Mouse (Mus musculus): ENCODE results near the gene Tas2r144. TPM values are rescaled to one million over a fixed set of nuclear protein-coding genes. Genes with fewer than 3 reads are reported as not detected.

Gene Tas2r144
- not detected in 2 replicates for polyA plus RNA-seq (2014; fragmentation: Nextera tagmentation; extraction: Ambion mirVana)

DNA sequence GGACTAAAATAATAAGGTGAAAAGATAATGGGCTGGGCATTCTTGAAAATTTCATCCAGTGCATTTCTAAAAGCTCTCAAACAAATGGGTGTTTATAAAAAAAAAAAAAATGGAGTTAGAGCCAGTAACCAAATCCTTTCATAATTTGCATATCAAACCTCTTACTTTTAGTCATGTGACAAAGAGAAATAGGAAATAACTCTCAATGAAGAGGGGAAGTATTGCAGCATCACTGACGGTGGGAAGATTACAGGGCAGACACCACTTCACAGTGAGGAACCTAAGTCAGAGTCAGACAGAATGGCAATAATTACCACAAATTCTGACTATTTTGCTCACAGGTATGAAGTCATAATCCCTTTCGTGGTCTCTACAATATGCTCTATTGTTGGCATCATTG lies at the start of gene Tas2r144:
Tas2r144 (plus strand) TSS at position 301 of the 400 bp plus-strand sequence.
- no peaks in the 10 kb centered on the region for H3K36me3 ChIP-seq (replicated peaks; ENCODE audit: control insufficient read depth, insufficient read depth)
- no peak within 1 kb of the TSS for H3K27ac ChIP-seq
- H3K9me3 ChIP-seq (ENCODE audit: control insufficient read depth, low read length), result no peaks in the 10 kb centered on the region
- no peaks in the 10 kb centered on the region for H3K27me3 ChIP-seq (ENCODE audit: control insufficient read depth, insufficient read depth, low read length)
- no peak within 1 kb of the TSS for H3K9ac ChIP-seq
- 85% methylated on average over 2 of the region's 2 CpGs for WGBS
- H3K4me2 ChIP-seq (replicated peaks), result no peak within 1 kb of the TSS
- ATAC-seq (ENCODE audit: low FRiP score) (no peak), DNase-seq (ENCODE audit: low spot score) (no peak)
- H3K4me3 ChIP-seq (replicated peaks; ENCODE audit: low read length), result no peak within 1 kb of the TSS
- no peaks in the 10 kb centered on the region for H3K4me1 ChIP-seq (replicated peaks; ENCODE audit: control insufficient read depth, insufficient read depth, low read length)

DNA sequence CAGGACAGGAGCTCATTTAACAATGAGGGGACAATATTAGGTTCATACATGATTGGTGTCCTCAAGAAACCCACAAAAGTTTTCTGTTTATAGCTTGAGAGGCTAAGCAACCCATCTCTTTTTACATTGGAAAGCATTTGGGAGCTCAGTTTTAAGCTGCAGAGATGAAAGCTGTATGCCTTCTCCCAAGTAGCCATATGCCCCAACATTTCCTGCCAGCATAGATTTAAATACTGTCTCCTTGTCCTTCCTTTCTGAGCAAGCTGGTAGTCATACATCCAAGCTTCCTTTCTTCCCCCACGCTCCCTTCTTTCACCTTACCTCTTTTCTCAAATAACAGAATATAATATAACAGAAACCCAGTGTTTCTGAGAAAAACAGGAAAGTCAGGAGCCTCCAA lies 32.7 kb upstream of the Tas2r144 start:
- no peak overlapping the region for H3K4me2 ChIP-seq (replicated peaks)
- no peak overlapping the region for H3K27ac ChIP-seq
- H3K36me3 ChIP-seq (replicated peaks; ENCODE audit: control insufficient read depth, insufficient read depth), result no peaks in the 10 kb centered on the region
- DNase-seq (ENCODE audit: low spot score) (no peak), ATAC-seq (ENCODE audit: low FRiP score) (no peak)
- 79% methylated on average over 1 of the region's 1 CpGs for WGBS
- no peaks in the 10 kb centered on the region for H3K27me3 ChIP-seq (ENCODE audit: control insufficient read depth, insufficient read depth, low read length)
- H3K9me3 ChIP-seq (ENCODE audit: control insufficient read depth, low read length), result no peaks in the 10 kb centered on the region
- H3K9ac ChIP-seq, result no peak overlapping the region
- H3K4me1 ChIP-seq (replicated peaks; ENCODE audit: control insufficient read depth, insufficient read depth, low read length), result no peaks in the 10 kb centered on the region
- no peak overlapping the region for H3K4me3 ChIP-seq (replicated peaks; ENCODE audit: low read length)

GRCm38 (mm10) chr6:42186230-42186629 lies 28.9 kb upstream of the Tas2r144 start:
- Histone ChIP-seq H3K4me1 (replicated peaks; ENCODE audit: control insufficient read depth, insufficient read depth, low read length) (no peaks in the 10 kb centered on the region), H3K9me3 (ENCODE audit: control insufficient read depth, low read length) (no peaks in the 10 kb centered on the region), H3K27me3 (ENCODE audit: control insufficient read depth, insufficient read depth, low read length) (no peaks in the 10 kb centered on the region), H3K9ac (no peak overlapping the region), H3K27ac (no peak overlapping the region), H3K4me2 (replicated peaks) (no peak overlapping the region), H3K36me3 (replicated peaks; ENCODE audit: control insufficient read depth, insufficient read depth) (no peaks in the 10 kb centered on the region), H3K4me3 (replicated peaks; ENCODE audit: low read length) (no peak overlapping the region)
- ATAC-seq (ENCODE audit: low FRiP score), result no peak
- 59% methylated on average over 3 of the region's 3 CpGs for WGBS
- DNase-seq (ENCODE audit: low spot score), result no peak

- WGBS, result 37% methylated on average over 3 of the region's 3 CpGs
- no peak overlapping the region for H3K27ac ChIP-seq
- no peaks in the 10 kb centered on the region for H3K4me1 ChIP-seq (replicated peaks; ENCODE audit: control insufficient read depth, insufficient read depth, low read length)
- H3K9me3 ChIP-seq (ENCODE audit: control insufficient read depth, low read length), result no peaks in the 10 kb centered on the region
- H3K36me3 ChIP-seq (replicated peaks; ENCODE audit: control insufficient read depth, insufficient read depth), result no peaks in the 10 kb centered on the region
- H3K9ac ChIP-seq, result no peak overlapping the region
- DNase-seq (ENCODE audit: low spot score), result peak; percentile 29
- no peaks in the 10 kb centered on the region for H3K27me3 ChIP-seq (ENCODE audit: control insufficient read depth, insufficient read depth, low read length)
- H3K4me2 ChIP-seq (replicated peaks), result no peak overlapping the region
- no peak for ATAC-seq (ENCODE audit: low FRiP score)
- H3K4me3 ChIP-seq (replicated peaks; ENCODE audit: low read length), result no peak overlapping the region
These were observed 17.4 kb upstream of the Tas2r144 start for GRCm38 (mm10) chr6:42197710-42198109.

DNA sequence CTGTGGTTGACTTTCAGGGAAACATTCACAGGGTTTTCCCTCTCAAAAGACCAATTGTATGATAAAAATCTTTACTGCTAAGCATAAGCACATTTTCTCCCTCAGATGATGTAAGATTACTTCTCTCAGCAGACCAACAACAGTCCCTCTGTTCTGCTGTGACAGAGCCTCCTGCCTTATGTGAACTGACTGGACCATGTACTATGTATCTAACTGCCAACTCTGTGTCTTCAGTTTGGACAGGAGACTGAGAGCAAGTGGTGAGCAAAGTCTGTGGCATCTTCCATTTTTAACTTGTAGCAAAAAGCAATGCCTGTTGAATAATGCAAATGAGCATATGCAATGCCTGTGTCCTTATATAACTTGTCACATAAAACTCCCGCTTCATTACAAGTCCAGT lies 15.6 kb upstream of the Tas2r144 start:
- H3K36me3 ChIP-seq (replicated peaks; ENCODE audit: control insufficient read depth, insufficient read depth), result no peaks in the 10 kb centered on the region
- 92% methylated on average over 1 of the region's 1 CpGs for WGBS
- no peak for DNase-seq (ENCODE audit: low spot score)

GRCm38 (mm10) chr6:42222286-42222685 lies 7.2 kb downstream of the Tas2r144 start:
- Histone ChIP-seq H3K4me3 (replicated peaks; ENCODE audit: low read length) (no peak overlapping the region), H3K27ac (no peak overlapping the region), H3K36me3 (replicated peaks; ENCODE audit: control insufficient read depth, insufficient read depth) (no peaks in the 10 kb centered on the region), H3K4me2 (replicated peaks) (no peak overlapping the region), H3K9ac (no peak overlapping the region), H3K9me3 (ENCODE audit: control insufficient read depth, low read length) (no peaks in the 10 kb centered on the region), H3K4me1 (replicated peaks; ENCODE audit: control insufficient read depth, insufficient read depth, low read length) (no peaks in the 10 kb centered on the region), H3K27me3 (ENCODE audit: control insufficient read depth, insufficient read depth, low read length) (no peaks in the 10 kb centered on the region)
- ATAC-seq (ENCODE audit: low FRiP score), result no peak; the same call in 1 of the 2 replicates
- DNase-seq (ENCODE audit: low spot score), result no peak
- WGBS, result 50% methylated on average over 3 of the region's 3 CpGs

More for the DNA sequence above, 15.6 kb upstream of the Tas2r144 start:
- Histone ChIP-seq H3K9ac (no peak overlapping the region), H3K27ac (no peak overlapping the region), H3K9me3 (ENCODE audit: control insufficient read depth, low read length) (no peaks in the 10 kb centered on the region), H3K4me3 (replicated peaks; ENCODE audit: low read length) (no peak overlapping the region), H3K4me2 (replicated peaks) (no peak overlapping the region), H3K4me1 (replicated peaks; ENCODE audit: control insufficient read depth, insufficient read depth, low read length) (no peaks in the 10 kb centered on the region), H3K27me3 (ENCODE audit: control insufficient read depth, insufficient read depth, low read length) (no peaks in the 10 kb centered on the region)
- ATAC-seq (ENCODE audit: low FRiP score), result no peak

DNA sequence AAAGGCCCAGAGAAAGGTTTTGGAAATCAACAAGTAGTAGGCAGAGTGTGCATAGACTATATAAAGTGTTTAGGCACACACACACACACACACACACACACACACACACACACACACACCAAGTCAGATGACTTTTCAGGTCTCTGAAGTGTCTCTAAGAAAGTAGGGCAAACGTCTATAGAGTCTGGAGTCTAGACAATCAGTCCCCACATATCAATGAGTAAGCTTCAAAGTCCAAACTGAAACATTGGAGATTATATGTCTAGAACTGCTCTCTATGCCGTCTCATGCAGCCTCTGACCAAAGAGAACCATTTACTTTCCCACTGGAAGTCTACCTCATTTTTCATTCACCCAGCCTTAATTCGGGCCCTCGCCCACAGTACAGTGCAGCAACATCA lies 9.9 kb downstream of the Tas2r144 start:
- DNase-seq (ENCODE audit: low spot score) (no peak), ATAC-seq (ENCODE audit: low FRiP score) (no peak)
- Histone ChIP-seq H3K27me3 (ENCODE audit: control insufficient read depth, insufficient read depth, low read length) (no peaks in the 10 kb centered on the region), H3K4me1 (replicated peaks; ENCODE audit: control insufficient read depth, insufficient read depth, low read length) (no peaks in the 10 kb centered on the region), H3K9ac (no peak overlapping the region), H3K9me3 (ENCODE audit: control insufficient read depth, low read length) (no peaks in the 10 kb centered on the region), H3K4me3 (replicated peaks; ENCODE audit: low read length) (no peak overlapping the region), H3K27ac (no peak overlapping the region), H3K36me3 (replicated peaks; ENCODE audit: control insufficient read depth, insufficient read depth) (no peaks in the 10 kb centered on the region), H3K4me2 (replicated peaks) (no peak overlapping the region)
- WGBS, result 78% methylated on average over 4 of the region's 4 CpGs

DNA sequence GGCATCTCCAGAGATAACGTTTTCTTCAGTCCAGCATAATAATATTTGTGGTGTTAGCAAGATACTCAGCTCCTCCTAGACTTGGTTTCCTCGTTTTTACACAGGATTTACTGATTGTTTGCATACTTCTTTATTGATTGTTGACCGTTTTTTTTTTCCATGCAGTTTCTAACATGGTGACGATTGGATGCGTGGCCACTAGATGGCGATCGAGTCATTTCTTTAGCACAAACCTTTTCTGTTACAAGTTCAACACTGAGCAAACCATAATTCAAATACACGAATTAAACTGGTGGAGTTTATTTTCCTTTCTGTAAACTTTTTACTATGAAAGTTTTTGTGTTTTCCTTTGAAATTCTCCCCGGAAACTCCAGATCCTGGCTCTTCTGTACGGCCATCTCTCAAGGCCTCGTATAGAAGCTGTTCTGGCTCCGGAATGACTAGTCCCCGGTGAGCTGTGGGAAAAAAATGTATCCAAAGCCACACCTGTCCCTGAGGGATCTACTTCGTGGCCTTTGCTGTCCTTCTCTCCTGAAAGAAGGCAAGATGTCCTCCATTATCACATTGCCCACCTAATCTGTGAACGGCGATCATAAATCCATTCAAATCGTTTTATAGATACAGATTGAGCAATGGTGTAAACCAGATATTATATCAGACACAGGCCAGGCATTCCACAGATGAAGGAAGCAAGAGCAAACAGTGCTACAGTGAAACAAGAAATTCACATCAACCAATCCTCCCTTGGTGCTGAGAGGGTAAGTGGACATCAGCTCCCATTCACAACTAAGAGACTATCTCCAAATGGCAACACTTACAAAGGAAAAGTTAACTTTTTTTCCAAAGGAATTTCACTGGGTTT lies 12.3 kb downstream of the Tas2r144 start:
- H3K9ac ChIP-seq, result 0 out of 2 replicates have a peak overlapping the region, but pooled peaks have one; percentile 10
- H3K4me2 ChIP-seq (replicated peaks), result no peak overlapping the region
- peak; percentile 90 for DNase-seq (ENCODE audit: low spot score)
- H3K36me3 ChIP-seq (replicated peaks; ENCODE audit: control insufficient read depth, insufficient read depth), result no peaks in the 10 kb centered on the region
- H3K27ac ChIP-seq, result no peak overlapping the region
- no peaks in the 10 kb centered on the region for H3K27me3 ChIP-seq (ENCODE audit: control insufficient read depth, insufficient read depth, low read length)
- H3K4me3 ChIP-seq (replicated peaks; ENCODE audit: low read length), result no peak overlapping the region
- WGBS, result 33% methylated on average over 17 of the region's 17 CpGs
- no peaks in the 10 kb centered on the region for H3K4me1 ChIP-seq (replicated peaks; ENCODE audit: control insufficient read depth, insufficient read depth, low read length)
- ATAC-seq (ENCODE audit: low FRiP score), result no peak
- H3K9me3 ChIP-seq (ENCODE audit: control insufficient read depth, low read length), result no peaks in the 10 kb centered on the region

DNA sequence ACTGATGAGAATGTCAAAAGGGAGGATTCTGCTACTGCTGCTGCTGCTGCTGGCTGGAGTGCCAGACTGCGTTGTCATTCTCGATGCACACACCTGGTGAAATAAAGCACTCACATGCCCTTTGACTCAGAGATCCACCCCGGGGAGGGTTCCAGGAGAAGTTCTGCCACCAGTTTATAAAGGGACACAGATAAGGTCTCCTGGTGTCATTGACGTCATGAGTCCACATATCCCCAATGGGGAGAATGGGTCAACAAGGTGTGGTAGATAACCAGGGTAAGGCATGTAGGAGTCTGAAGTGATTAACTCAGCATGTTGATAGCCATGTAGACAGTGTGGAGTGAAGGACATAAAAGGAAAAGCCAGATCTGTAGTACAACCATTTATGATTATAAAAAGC lies 14.5 kb downstream of the Tas2r144 start:
- no peaks in the 10 kb centered on the region for H3K9me3 ChIP-seq (ENCODE audit: control insufficient read depth, low read length)
- no peaks in the 10 kb centered on the region for H3K36me3 ChIP-seq (replicated peaks; ENCODE audit: control insufficient read depth, insufficient read depth)
- no peak overlapping the region for H3K4me2 ChIP-seq (replicated peaks)
- 78% methylated on average over 4 of the region's 4 CpGs for WGBS
- no peaks in the 10 kb centered on the region for H3K4me1 ChIP-seq (replicated peaks; ENCODE audit: control insufficient read depth, insufficient read depth, low read length)
- ATAC-seq (ENCODE audit: low FRiP score), result no peak
- no peak overlapping the region for H3K27ac ChIP-seq
- DNase-seq (ENCODE audit: low spot score), result no peak
- no peak overlapping the region for H3K9ac ChIP-seq
- no peaks in the 10 kb centered on the region for H3K27me3 ChIP-seq (ENCODE audit: control insufficient read depth, insufficient read depth, low read length)
- H3K4me3 ChIP-seq (replicated peaks; ENCODE audit: low read length), result no peak overlapping the region
